Mouse (Mus musculus): ENCODE measurements around the gene 9330182O14Rik.

DNA sequence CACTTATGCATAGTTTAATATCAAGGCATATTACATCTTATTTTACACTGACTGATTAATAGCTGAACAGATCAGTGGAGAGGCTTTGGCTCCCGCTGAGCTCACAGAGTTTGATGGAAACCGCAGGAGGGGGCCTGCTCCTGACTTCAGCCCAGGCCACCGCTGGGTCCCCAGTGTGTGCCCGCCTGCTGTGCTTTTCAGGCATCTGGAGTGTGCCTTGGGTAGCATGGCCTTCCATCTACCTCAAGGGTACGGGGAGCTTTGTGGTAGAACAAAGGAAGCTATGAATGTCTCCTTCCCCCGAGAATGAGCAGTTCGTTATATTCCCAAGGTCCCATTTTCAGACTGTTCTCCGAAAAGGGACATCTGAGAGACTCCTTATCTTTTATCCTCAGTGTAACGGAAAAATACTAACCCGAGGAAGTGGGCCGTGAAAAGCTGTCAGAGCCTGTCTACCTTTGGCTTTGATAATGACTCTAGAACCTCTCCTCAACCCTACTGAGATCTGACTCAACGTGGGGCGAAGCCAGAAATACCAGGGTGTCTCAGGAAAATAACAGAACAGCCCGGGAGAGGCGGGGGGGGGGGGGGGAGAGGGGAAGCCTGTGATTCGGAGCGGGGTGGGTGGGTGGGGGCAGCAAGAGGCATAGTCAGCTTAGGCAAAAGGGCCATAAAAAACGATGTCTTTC lies 20.1 kb upstream of the 9330182O14Rik start:
- TF ChIP-seq POLR2A (IDR thresholded peaks at IDR 0.05; ENCODE audit: borderline replicate concordance, extremely low read depth, low read depth, low read length): no peak
- TF ChIP-seq CTCF (IDR thresholded peaks at IDR 0.05; ENCODE audit: insufficient read depth, low read length): no peak
